Mouse (Mus musculus): ENCODE measurements at regions not wholly inside any gene's neighbourhood (a gene's known extent, or its start where the extent isn't known, plus 50 kb on each side); places are given as distances from the start of the nearest gene placed in this dataset.

DNA sequence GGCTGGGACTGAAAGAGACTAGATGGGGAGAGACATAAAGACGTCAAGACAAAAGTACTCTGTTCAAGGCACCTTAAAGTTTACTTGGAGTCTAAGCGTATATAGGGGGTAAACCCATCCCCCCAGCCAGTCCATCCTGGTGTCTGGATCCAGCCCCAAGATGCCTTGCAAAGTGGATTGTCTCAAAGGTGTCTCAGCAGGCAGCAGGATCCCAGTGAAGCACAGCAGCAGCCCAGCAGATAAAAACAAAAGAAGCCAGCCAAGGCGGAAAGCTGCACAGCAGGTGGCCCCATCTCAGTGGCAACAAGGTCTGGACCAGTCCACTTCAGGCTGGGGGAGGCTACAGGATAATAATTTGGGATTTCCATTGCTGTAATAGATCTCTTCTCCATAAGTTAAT is 72.0 kb upstream of the Col5a2 start:
- DNase-seq, result no peak

DNA sequence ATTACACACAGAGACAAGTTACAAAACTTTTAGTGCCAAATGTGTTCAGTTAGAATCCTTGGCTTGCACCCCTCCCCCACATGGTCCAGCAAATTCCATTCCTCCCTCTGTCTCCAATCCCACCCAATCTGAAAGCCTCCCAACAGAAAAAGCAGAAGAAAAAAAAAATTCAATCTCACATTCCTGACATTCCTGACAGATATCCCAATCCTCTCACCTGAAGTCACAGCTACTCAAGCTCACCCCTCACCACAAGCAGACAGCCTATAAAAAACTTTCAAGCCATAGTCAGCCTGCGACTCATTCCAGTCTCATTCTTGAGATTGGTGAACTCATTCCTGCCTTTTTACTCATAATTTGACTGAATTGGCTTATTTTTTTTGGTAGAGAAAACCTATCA is 77.4 kb upstream of the Col5a2 start:
- DNase-seq, result no peak

GRCm38 (mm10) chr1:45587351-45588025 is 84.4 kb upstream of the Col5a2 start:
- peak in 1 of 2 experiments; percentile 36 for DNase-seq

DNA sequence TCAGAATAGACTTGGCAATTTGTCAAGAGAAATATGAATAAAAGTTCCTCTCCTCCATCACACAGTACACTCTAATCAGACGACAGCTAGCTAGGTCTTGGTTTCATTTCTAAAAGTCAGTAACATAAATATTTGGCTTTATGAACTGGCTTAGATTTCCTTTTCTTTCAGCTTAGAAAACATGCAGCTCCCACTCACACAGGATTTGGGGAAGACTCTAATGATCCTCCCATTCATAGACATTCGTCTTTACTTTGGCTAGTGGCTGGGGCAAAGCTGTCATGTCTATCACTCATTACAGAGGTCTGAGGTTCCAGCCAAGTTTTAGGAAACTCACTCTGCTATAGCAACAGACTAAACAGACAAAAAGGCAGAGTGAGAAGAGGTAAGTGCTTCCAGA is 94.2 kb upstream of the Col5a2 start:
- no peak for DNase-seq

- no peak for DNase-seq
These were observed 96.3 kb upstream of the Col5a2 start for GRCm38 (mm10) chr1:45599421-45599820.

- DNase-seq, result no peak
These were observed 96.9 kb upstream of the Col5a2 start for GRCm38 (mm10) chr1:45600011-45600410.

DNA sequence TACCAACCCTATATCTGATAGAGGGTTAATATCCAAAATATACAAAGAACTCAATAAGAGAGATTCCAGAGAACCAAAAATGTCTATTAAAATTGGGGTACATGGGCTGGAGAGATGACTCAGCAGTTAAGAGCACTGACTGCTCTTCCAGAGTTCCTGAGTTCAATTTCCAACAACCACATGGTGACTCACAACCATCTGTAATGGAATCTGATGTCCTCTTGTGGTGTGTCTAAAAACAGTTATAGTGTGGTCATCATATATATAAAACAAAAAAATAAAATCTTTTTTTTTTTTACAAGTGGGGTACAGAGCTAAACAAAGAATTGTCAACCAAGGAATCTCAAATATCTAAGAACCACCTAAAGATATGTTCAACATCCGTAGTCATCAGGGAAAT is 102.5 kb upstream of the Col5a2 start:
- DNase-seq, result no peak

GRCm38 (mm10) chr1:45608316-45608715 is 105.2 kb upstream of the Col5a2 start:
- no peak for DNase-seq

DNA sequence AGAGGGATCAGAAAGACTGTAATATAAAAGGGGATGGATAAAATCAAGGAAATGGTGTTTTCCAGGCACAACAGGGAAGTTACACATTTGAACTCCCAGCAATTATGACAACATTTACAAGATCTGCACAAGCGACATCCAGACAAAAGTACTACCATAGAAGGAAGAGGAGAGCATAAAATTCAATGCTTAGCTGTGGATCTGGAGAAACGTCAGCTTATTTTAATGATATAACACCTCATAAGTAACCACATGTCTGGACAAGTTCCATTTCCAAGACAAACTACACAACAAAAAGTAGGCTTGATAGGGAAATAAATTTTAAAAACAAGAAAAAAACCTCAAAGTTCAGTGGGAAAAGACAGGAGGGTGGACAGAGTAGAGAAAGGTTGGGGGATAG is 115.9 kb upstream of the Col5a2 start:
- DNase-seq, result no peak

- DNase-seq, result no peak
These were observed 122.8 kb upstream of the Col5a2 start for GRCm38 (mm10) chr1:45625921-45626320.

GRCm38 (mm10) chr1:45626733-45627132 is 123.7 kb upstream of the Col5a2 start:
- no peak for DNase-seq

GRCm38 (mm10) chr1:45627840-45628239 is 124.8 kb upstream of the Col5a2 start:
- peak in 1 of 2 experiments; percentile 29 for DNase-seq

GRCm38 (mm10) chr1:45647301-45647700 is 144.2 kb upstream of the Col5a2 start:
- DNase-seq, result no peak

DNA sequence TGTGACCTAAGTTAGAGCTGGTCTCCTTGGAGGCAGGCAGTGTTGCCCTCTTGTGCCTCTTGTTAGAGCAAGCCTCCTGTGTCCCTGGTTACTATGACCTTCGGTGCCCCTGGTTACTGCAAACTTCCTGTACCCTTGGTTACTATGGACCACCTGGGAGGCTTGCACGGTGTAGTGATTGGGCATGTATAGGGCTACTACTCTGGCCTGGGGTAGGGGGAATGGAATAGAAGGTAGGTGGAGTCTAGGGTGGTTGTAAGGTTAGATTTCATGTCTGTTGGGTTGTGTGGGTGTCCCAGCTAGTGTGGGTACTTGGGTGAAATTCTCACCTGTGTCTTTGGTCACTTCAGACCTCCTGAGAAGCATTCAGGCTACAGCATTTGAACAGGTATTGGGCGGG is 141.7 kb upstream of the Wdr75 start:
- DNase-seq, result no peak

DNA sequence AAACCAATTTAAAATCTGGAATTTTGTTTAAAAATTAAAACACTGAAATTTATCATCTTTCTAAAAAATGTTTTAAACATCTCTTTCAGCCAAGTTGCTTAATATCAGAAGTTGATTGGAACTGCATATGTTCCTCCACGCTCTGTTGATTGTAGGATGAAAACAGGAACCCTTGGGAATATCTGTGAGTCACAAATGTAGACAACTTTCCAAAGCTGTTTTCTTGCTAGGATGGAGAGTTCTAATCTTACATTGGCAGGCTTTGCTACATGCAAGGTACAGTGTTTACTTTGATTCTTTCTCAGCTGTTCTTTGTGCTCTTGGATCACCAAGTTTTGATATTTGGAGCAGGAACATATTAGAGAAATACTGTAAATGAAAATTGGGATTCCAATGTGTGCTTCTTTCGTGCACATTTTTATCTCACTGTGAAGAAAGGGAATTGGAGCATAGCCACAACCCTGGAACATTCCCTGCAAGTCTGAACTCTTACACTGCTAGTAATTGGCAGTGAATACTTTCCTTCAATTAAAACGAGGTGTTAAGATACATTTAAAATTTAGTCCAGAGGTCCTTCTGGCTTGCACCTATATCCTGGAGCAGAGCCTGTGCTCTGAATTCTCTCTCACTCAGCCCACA is 131.0 kb upstream of the Wdr75 start:
- no peak for DNase-seq

DNA sequence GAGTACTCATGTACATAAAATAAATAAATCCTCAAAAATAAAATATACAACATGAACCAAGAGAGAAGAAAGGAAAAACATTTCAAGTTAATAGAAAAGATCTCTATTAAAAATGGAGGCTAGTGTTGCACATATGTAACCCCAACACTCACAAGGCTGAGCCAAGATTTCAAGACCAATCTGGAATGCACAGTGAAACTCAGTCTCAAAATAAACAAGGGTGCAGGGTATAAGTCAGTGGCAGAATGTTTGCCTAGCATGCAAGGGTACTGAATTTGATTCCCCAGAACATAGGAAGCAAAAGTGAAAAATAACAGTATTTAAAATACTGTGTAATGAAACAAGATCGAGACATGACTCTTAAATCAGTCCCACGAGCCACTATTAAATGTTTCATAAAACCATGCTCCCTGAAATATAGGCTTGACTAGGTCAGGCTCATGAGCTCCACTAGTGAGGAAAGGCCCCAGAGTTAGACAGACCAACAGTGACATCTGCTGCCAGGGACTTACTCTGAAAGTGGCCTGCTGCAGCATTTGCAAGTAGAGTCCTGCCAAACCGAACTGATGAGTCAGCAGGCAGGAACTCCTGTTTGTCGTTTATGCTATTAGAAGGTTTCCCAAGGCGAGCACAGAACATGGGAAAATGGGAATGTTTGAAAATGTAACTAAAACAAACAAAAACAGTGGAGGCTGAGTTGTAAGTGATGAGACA is 122.4 kb upstream of the Wdr75 start:
- peak; percentile 35 to 57 for DNase-seq

GRCm38 (mm10) chr1:45675771-45676439 is 119.1 kb upstream of the Wdr75 start:
- DNase-seq, result no peak

- DNase-seq, result no peak
These were observed 114.8 kb upstream of the Wdr75 start for GRCm38 (mm10) chr1:45679964-45680709.

DNA sequence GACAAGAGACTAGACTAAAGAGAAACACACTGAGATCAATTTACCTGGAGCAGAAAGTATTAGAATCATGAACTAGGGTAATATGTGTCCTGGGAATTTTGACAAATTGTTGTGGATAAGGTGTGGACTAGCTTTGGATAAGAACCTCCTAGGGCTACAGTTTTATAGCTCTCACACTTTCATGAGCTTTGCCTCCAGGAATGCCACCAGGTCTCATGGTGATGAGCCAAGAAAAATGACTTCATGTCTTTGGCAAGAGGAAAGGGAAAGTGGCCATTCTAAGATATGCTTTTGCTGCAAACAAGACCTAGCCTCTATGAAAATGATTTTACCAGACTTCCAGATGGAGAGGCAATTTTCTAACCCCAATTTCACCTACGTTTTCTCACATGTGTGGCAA is 94.1 kb upstream of the Wdr75 start:
- no peak for DNase-seq

- no peak for DNase-seq
These were observed 93.5 kb upstream of the Wdr75 start for GRCm38 (mm10) chr1:45701516-45701915.

- DNase-seq, result no peak
These were observed 71.6 kb upstream of the Wdr75 start for GRCm38 (mm10) chr1:45723369-45723768.

- DNase-seq, result no peak
These were observed 62.0 kb upstream of the Wdr75 start for GRCm38 (mm10) chr1:45732958-45733357.

- DNase-seq, result no peak
These were observed 49.8 kb upstream of the Wdr75 start for GRCm38 (mm10) chr1:45745136-45745535.

Measured in kidney, postnatal 25 days (tissue).